Mouse (Mus musculus) lung, adult 2 months (tissue): ENCODE data around the gene Dpp6. TPM values are rescaled to one million over a fixed set of nuclear protein-coding genes. Genes with fewer than 3 reads are reported as not detected.

Experiments
- DNase-seq: peaks from one replicate; pipeline ENCODE4 v3.0.0; 2022
- H3K4me1 ChIP-seq: fragments of 200-500 bp; 2 replicates; pipeline ENCODE4 v1.6.1; 2011; ENCODE audit warnings: low read length; ENCODE audit not compliant: control insufficient read depth, insufficient read depth
- H3K4me3 ChIP-seq: fragments of 200-500 bp; replicated peaks from 2 replicates; pipeline ENCODE3; 2011; ENCODE audit warnings: low read depth, mild to moderate bottlenecking, control low read depth, low read length; ENCODE audit errors: extremely low read depth
- CTCF ChIP-seq: fragments of 200-500 bp; IDR thresholded peaks from 2 replicates; pipeline ENCODE4 v1.5.1; 2011; ENCODE audit warnings: mild to moderate bottlenecking, low read length, control low read depth; ENCODE audit not compliant: insufficient read depth
- POLR2A ChIP-seq: fragments of 200-500 bp; IDR thresholded peaks from 2 replicates; pipeline ENCODE4 v1.6.1; 2011; ENCODE audit warnings: low read depth, mild to moderate bottlenecking, control low read depth, low read length, borderline replicate concordance; ENCODE audit errors: extremely low read depth
- WGBS: fragments of 180-500 bp; shearing (Covaris S2); methylation state at CpG from one replicate; pipeline ENCODE4 v1.1.7; 2018; 5-methylcytosine and 5-hydroxymethylcytosine counted together
- polyA plus RNA-seq: library from polyadenylated mRNA; depleted of rRNA; stranded (reverse); fragments of >200 nt; gene quantifications from 2 replicates; pipeline ENCODE4 v1.2.3, GENCODE M21; 2012

The Dpp6 gene
- polyA plus RNA-seq, 1 experiment, result 0.40 TPM

DNA sequence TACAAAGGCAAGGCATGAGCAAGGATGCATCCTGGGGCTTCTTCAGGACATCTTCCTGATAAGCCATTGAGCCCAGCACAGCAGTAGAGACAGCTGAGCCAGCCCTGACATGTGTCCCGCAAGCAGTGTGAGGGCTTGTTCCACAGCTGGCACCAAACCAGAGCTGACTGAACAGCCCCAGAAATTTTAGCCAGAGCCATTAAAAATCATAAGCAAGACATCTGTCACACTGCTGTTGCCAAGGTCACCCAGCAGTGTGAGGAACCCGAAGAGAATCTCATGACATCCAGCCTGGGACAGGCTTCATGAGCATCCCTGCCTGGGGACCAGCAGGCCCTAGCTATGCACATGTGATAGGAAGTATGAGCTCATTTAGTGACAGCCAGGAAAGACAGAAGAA is 438.2 kb downstream of the Dpp6 start:
- no peak for TF ChIP-seq POLR2A
- no peak for TF ChIP-seq CTCF
- no peak for DNase-seq
- Histone ChIP-seq H3K4me1 (no peaks in the 10 kb centered on the region), H3K4me3 (no peak overlapping the region)
- 83% methylated on average over 2 of the region's 2 CpGs for WGBS

DNA sequence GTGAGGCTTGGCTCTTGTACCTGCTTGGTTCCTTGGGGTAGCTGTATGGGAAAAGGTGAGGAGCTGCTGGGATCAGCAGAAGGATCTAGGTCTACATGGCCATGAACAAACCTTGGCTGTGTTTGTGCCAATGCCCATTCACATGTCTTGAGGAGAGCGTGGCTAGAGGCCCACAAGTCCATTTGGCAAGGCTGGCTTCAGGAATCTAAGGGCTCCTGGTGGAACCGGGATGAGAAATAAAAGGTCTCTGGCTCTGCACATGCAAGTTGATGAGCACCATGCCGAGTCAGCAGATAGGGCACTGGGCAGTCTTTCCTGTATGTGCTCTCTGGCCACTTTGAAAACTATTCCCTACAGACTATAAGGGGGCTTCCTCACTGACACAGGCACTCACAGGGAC is 441.6 kb downstream of the Dpp6 start:
- WGBS, result 69% methylated on average over 3 of the region's 3 CpGs

DNA sequence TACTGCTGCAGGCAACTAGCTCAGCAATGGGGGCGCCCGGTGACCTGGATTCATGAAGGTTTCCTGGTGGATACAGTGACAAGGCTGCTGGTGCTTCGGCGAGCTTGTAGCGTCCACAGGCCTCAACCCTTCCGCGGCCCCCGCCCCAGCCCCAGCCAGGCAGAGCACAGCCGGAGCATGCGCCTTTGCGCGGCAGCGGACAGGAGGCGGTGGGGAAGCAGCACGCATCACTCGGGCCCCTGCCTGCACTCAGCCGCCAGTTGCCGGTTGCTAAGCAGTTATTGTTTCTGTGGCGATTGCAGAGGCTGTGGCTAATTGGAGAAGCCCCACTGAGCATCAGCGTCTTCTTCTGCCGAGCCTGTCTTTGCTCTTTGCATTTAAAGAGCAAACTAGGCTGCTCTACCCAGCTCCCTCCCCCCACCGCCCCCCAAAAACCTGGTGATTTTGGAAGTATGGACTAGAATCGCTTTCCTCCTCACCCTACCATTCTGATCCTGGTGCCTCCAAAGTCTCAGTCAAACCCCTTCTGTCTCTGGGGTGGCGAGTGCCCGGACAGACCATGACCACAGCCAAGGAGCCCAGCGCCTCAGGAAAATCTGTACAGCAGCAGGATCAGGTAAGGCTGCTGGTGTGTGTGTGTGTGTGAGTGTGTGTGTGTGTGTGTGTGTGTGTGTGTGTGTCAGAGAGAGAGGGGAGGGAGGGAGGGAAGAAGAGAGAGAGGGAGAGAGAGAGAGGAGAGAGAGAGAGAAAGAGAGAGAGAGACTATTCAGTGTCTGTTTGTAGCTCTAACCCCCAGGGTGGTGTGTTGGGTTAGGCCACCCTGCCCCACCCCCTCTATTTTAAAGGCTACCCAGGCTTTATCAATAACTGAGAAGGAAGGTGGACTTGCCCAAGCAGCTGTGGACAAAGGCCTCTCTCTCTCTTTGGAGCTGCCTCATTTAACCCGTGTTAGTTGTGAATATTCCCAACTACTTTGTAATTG is 445.0 kb downstream of the Dpp6 start:
- no peak for DNase-seq
- 14% methylated on average over 27 of the region's 27 CpGs for WGBS
- no peaks in the 10 kb centered on the region for H3K4me1 ChIP-seq
- TF ChIP-seq CTCF, result no peak
- no peak overlapping the region for H3K4me3 ChIP-seq

More for the DNA sequence above, 441.6 kb downstream of the Dpp6 start:
- H3K4me3 ChIP-seq, result no peak overlapping the region
- TF ChIP-seq CTCF (no peak), POLR2A (no peak)
- H3K4me1 ChIP-seq, result no peaks in the 10 kb centered on the region
- no peak for DNase-seq

- Histone ChIP-seq H3K4me1 (no peaks in the 10 kb centered on the region), H3K4me3 (no peak overlapping the region)
- 63% methylated on average over 1 of the region's 1 CpGs for WGBS
- TF ChIP-seq POLR2A (no peak), CTCF (no peak)
- DNase-seq, result no peak
Observed at GRCm38 (mm10) chr5:27262751-27263150, 445.7 kb downstream of the Dpp6 start.

GRCm38 (mm10) chr5:27265281-27265680 is 448.3 kb downstream of the Dpp6 start:
- 63% methylated on average over 3 of the region's 3 CpGs for WGBS
- Histone ChIP-seq H3K4me3 (no peak overlapping the region), H3K4me1 (no peaks in the 10 kb centered on the region)
- TF ChIP-seq POLR2A (no peak), CTCF (no peak)
- no peak for DNase-seq

GRCm38 (mm10) chr5:27271336-27271735 is 454.3 kb downstream of the Dpp6 start:
- Histone ChIP-seq H3K4me3 (no peak overlapping the region), H3K4me1 (no peaks in the 10 kb centered on the region)
- WGBS, result 54% methylated on average over 4 of the region's 4 CpGs
- no peak for TF ChIP-seq POLR2A
- TF ChIP-seq CTCF, result no peak
- no peak for DNase-seq

DNA sequence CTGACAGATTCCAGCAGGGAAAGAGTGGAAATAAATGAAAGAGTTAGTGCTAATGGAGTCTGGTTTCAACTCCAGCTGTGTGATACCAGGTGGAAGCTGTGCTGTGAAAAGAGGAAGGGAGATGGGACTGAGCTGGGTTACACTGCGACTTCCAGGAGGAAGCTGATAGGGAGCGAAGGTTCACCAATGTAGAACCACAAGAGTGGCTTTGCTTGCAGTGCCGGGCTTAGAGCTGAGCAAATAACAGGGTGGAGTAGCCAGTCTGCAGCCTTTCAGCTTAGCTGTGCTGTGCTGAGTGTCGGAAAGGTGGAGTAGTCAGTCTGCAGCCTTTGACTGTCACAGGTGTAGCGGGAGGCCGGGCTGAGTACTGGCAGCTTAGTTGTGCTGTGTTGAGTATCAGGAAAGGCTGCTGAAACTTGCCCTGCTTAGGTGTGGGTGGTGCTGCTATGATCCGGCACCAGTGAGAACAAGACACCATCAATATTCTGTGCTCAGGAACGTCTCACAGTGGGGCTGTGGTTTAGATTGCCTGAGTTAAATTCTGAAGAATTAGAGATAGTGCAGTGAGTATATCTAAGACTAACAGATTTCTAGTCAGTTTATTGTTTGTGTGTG is 457.9 kb downstream of the Dpp6 start:
- 46% methylated on average over 8 of the region's 8 CpGs for WGBS
- no peak overlapping the region for H3K4me3 ChIP-seq
- no peak for TF ChIP-seq CTCF
- TF ChIP-seq POLR2A, result no peak
- no peaks in the 10 kb centered on the region for H3K4me1 ChIP-seq
- no peak for DNase-seq

- TF ChIP-seq CTCF (no peak), POLR2A (no peak)
- DNase-seq, result no peak
- WGBS, result 68% methylated on average over 1 of the region's 1 CpGs
- H3K4me3 ChIP-seq, result no peak overlapping the region
- no peaks in the 10 kb centered on the region for H3K4me1 ChIP-seq
Observed at GRCm38 (mm10) chr5:27275871-27276270, 458.9 kb downstream of the Dpp6 start.

- TF ChIP-seq POLR2A (no peak), CTCF (no peak)
- H3K4me3 ChIP-seq, result no peak overlapping the region
- no peak for DNase-seq
- 71% methylated on average over 10 of the region's 10 CpGs for WGBS
- H3K4me1 ChIP-seq, result no peaks in the 10 kb centered on the region
Observed at GRCm38 (mm10) chr5:27278120-27278645, 461.2 kb downstream of the Dpp6 start.
